In the genomic region with DNA sequence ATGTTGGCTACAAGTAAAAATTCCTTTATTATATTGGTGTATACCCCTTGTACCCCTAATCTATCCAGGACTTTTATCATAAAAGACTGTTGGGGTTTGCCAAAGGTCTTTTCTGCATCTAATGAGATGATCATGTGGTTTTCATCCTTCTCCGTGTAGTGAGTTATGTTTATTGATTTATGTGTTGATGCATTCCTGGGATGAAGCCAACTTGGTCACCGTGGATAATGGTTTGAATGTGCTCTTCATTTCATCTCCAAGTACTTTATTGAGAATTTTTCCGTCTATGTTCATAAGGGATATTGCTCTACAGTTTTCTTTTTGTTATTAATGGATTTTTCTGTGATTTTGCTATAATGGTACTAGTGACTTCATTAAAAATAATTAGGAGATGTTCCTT, we compare ENCODE assay signal across 34 mouse cellular contexts.
"Had no signal": no experiment of that assay in that cellular context is flagged by ENCODE, and none has a peak within 500 bp of the region (broad histone marks: within the 10 kb centered on the region; RNA-seq: fewer than 3 reads in every experiment).

No protein-coding gene starts in this region.

- ATAC-seq: hindbrain, embryonic 16.5 days; inflammation-experienced regulatory T-cells, adult 6 months; intestine, embryonic 15.5 days; intestine, embryonic 16.5 days; intestine, postnatal 0 days had no signal

- DNase-seq: heart, postnatal 10 days; heart, postnatal 14 days; heart, postnatal 36 days; heart, postnatal 4 days; kidney, adult 11 months; kidney, adult 18-20 months; kidney, adult 2 months; kidney, adult 8-10 months; kidney, adult 9 months; kidney, postnatal 10 days; kidney, postnatal 14 days; kidney, postnatal 25 days; kidney, postnatal 36 days; kidney, postnatal 4 days; layer of hippocampus, adult 9-11 months; layer of hippocampus, postnatal 36 days had no signal

- H3K36me3 ChIP-seq: heart, embryonic 12.5 days; heart, embryonic 13.5 days; heart, embryonic 15.5 days; hindbrain, embryonic 10.5 days; hindbrain, embryonic 12.5 days; hindbrain, embryonic 13.5 days; hindbrain, embryonic 15.5 days; intestine, embryonic 15.5 days; kidney, embryonic 15.5 days had no signal

- H3K9ac ChIP-seq: heart, embryonic 12.5 days; heart, embryonic 13.5 days; heart, embryonic 15.5 days; hindbrain, embryonic 12.5 days; hindbrain, embryonic 13.5 days; hindbrain, embryonic 14.5 days; hindbrain, embryonic 15.5 days; intestine, embryonic 15.5 days; kidney, embryonic 15.5 days had no signal

- H3K4me1 ChIP-seq: hindbrain, embryonic 10.5 days; hindbrain, embryonic 12.5 days; hindbrain, embryonic 13.5 days; hindbrain, embryonic 15.5 days; intestine, embryonic 15.5 days had no signal

- H3K27ac ChIP-seq: heart, embryonic 13.5 days; heart, embryonic 15.5 days; hindbrain, embryonic 10.5 days; hindbrain, embryonic 12.5 days; hindbrain, embryonic 13.5 days; hindbrain, embryonic 14.5 days; hindbrain, embryonic 15.5 days; intestine, embryonic 15.5 days; kidney, embryonic 15.5 days; kidney, postnatal 0 days; layer of hippocampus, adult 2 months; left cerebral cortex, adult 2 months had no signal

- H3K4me2 ChIP-seq: heart, embryonic 11.5 days; heart, embryonic 12.5 days; heart, embryonic 13.5 days; heart, embryonic 15.5 days; hindbrain, embryonic 12.5 days; hindbrain, embryonic 13.5 days; hindbrain, embryonic 14.5 days; hindbrain, embryonic 15.5 days; intestine, embryonic 15.5 days; kidney, embryonic 15.5 days had no signal

- H3K9me3 ChIP-seq: heart, embryonic 12.5 days; heart, embryonic 13.5 days; heart, embryonic 15.5 days; hindbrain, embryonic 10.5 days; hindbrain, embryonic 12.5 days; hindbrain, embryonic 13.5 days; hindbrain, embryonic 15.5 days; intestine, embryonic 15.5 days; kidney, embryonic 15.5 days had no signal

- H3K27me3 ChIP-seq: heart, embryonic 12.5 days; heart, embryonic 13.5 days; heart, embryonic 15.5 days; hindbrain, embryonic 12.5 days; hindbrain, embryonic 13.5 days; hindbrain, embryonic 15.5 days; intestine, embryonic 15.5 days; kidney, embryonic 15.5 days had no signal

- H3K4me3 ChIP-seq: heart, embryonic 12.5 days; heart, embryonic 13.5 days; heart, embryonic 15.5 days; hindbrain, embryonic 10.5 days; hindbrain, embryonic 12.5 days; hindbrain, embryonic 13.5 days; hindbrain, embryonic 15.5 days; intestine, embryonic 15.5 days; kidney, embryonic 15.5 days; layer of hippocampus, adult 2 months; left cerebral cortex, adult 2 months had no signal
